Mouse (Mus musculus): ENCODE measurements around the gene Vwa3b. TPM values are rescaled to one million over a fixed set of nuclear protein-coding genes. Genes with fewer than 3 reads are reported as not detected.

Gene Vwa3b
- polyA plus RNA-seq, 1 experiment = 3.9 TPM

GRCm38 (mm10) chr1:37098094-37098555, 71.7 kb downstream of the Vwa3b start:
- WGBS = 85% methylated on average over 4 of the region's 4 CpGs
- H3K4me3 ChIP-seq (replicated peaks; ENCODE audit: control insufficient read depth, low read depth, low read length) = no peak overlapping the region
- H3K27ac ChIP-seq (ENCODE audit: control insufficient read depth, insufficient read depth, low read depth, low read length, poor library complexity) = no peak overlapping the region
- TF ChIP-seq POLR2A (IDR thresholded peaks at IDR 0.05; ENCODE audit: borderline replicate concordance, control insufficient read depth, low read depth, low read length) (no peak), CTCF (IDR thresholded peaks at IDR 0.05; ENCODE audit: control insufficient read depth, insufficient read depth, low read length) (no peak)
- H3K4me1 ChIP-seq (ENCODE audit: control insufficient read depth, insufficient read depth, low read length) = no peaks in the 10 kb centered on the region

- 80% methylated on average over 6 of the region's 6 CpGs for WGBS
- no peak overlapping the region for H3K27ac ChIP-seq (ENCODE audit: control insufficient read depth, insufficient read depth, low read depth, low read length, poor library complexity)
- no peak overlapping the region for H3K4me3 ChIP-seq (replicated peaks; ENCODE audit: control insufficient read depth, low read depth, low read length)
- TF ChIP-seq POLR2A (IDR thresholded peaks at IDR 0.05; ENCODE audit: borderline replicate concordance, control insufficient read depth, low read depth, low read length) = no peak
- no peak for TF ChIP-seq CTCF (IDR thresholded peaks at IDR 0.05; ENCODE audit: control insufficient read depth, insufficient read depth, low read length)
- H3K4me1 ChIP-seq (ENCODE audit: control insufficient read depth, insufficient read depth, low read length) = no peaks in the 10 kb centered on the region
Observed at GRCm38 (mm10) chr1:37100361-37100760, 74.0 kb downstream of the Vwa3b start.

- no peaks in the 10 kb centered on the region for H3K4me1 ChIP-seq (ENCODE audit: control insufficient read depth, insufficient read depth, low read length)
- H3K4me3 ChIP-seq (replicated peaks; ENCODE audit: control insufficient read depth, low read depth, low read length) = no peak overlapping the region
- no peak for TF ChIP-seq POLR2A (IDR thresholded peaks at IDR 0.05; ENCODE audit: borderline replicate concordance, control insufficient read depth, low read depth, low read length)
- TF ChIP-seq CTCF (IDR thresholded peaks at IDR 0.05; ENCODE audit: control insufficient read depth, insufficient read depth, low read length) = no peak
- WGBS = 74% methylated on average over 8 of the region's 8 CpGs
- no peak overlapping the region for H3K27ac ChIP-seq (ENCODE audit: control insufficient read depth, insufficient read depth, low read depth, low read length, poor library complexity)
Observed at GRCm38 (mm10) chr1:37101016-37101415, 74.6 kb downstream of the Vwa3b start.

GRCm38 (mm10) chr1:37101717-37102116, 75.3 kb downstream of the Vwa3b start:
- 57% methylated on average over 2 of the region's 2 CpGs for WGBS
- TF ChIP-seq CTCF (IDR thresholded peaks at IDR 0.05; ENCODE audit: control insufficient read depth, insufficient read depth, low read length) = no peak
- H3K4me1 ChIP-seq (ENCODE audit: control insufficient read depth, insufficient read depth, low read length) = no peaks in the 10 kb centered on the region
- H3K27ac ChIP-seq (ENCODE audit: control insufficient read depth, insufficient read depth, low read depth, low read length, poor library complexity) = no peak overlapping the region
- no peak overlapping the region for H3K4me3 ChIP-seq (replicated peaks; ENCODE audit: control insufficient read depth, low read depth, low read length)

GRCm38 (mm10) chr1:37105194-37105593, 78.8 kb downstream of the Vwa3b start:
- Histone ChIP-seq H3K4me3 (replicated peaks; ENCODE audit: control insufficient read depth, low read depth, low read length) (no peak overlapping the region), H3K4me1 (ENCODE audit: control insufficient read depth, insufficient read depth, low read length) (no peaks in the 10 kb centered on the region; the same call in 1 of the 2 replicates), H3K27ac (ENCODE audit: control insufficient read depth, insufficient read depth, low read depth, low read length, poor library complexity) (no peak overlapping the region)
- TF ChIP-seq CTCF (IDR thresholded peaks at IDR 0.05; ENCODE audit: control insufficient read depth, insufficient read depth, low read length) = no peak
- no peak for TF ChIP-seq POLR2A (IDR thresholded peaks at IDR 0.05; ENCODE audit: borderline replicate concordance, control insufficient read depth, low read depth, low read length)
- 84% methylated on average over 3 of the region's 3 CpGs for WGBS

- Histone ChIP-seq H3K4me3 (replicated peaks; ENCODE audit: control insufficient read depth, low read depth, low read length) (no peak overlapping the region), H3K27ac (ENCODE audit: control insufficient read depth, insufficient read depth, low read depth, low read length, poor library complexity) (no peak overlapping the region), H3K4me1 (ENCODE audit: control insufficient read depth, insufficient read depth, low read length) (no peaks in the 10 kb centered on the region)
- TF ChIP-seq POLR2A (IDR thresholded peaks at IDR 0.05; ENCODE audit: borderline replicate concordance, control insufficient read depth, low read depth, low read length) (no peak), CTCF (IDR thresholded peaks at IDR 0.05; ENCODE audit: control insufficient read depth, insufficient read depth, low read length) (no peak)
- WGBS = 77% methylated on average over 6 of the region's 6 CpGs
Observed at GRCm38 (mm10) chr1:37113781-37114180, 87.4 kb downstream of the Vwa3b start.

- no peak overlapping the region for H3K27ac ChIP-seq (ENCODE audit: control insufficient read depth, insufficient read depth, low read depth, low read length, poor library complexity)
- TF ChIP-seq CTCF (IDR thresholded peaks at IDR 0.05; ENCODE audit: control insufficient read depth, insufficient read depth, low read length) = no peak
- no peak for TF ChIP-seq POLR2A (IDR thresholded peaks at IDR 0.05; ENCODE audit: borderline replicate concordance, control insufficient read depth, low read depth, low read length)
- no peaks in the 10 kb centered on the region for H3K4me1 ChIP-seq (ENCODE audit: control insufficient read depth, insufficient read depth, low read length)
- WGBS = 85% methylated on average over 5 of the region's 5 CpGs
- no peak overlapping the region for H3K4me3 ChIP-seq (replicated peaks; ENCODE audit: control insufficient read depth, low read depth, low read length)
Observed at GRCm38 (mm10) chr1:37115847-37116246, 89.5 kb downstream of the Vwa3b start.

GRCm38 (mm10) chr1:37116574-37116973, 90.2 kb downstream of the Vwa3b start:
- no peaks in the 10 kb centered on the region for H3K4me1 ChIP-seq (ENCODE audit: control insufficient read depth, insufficient read depth, low read length)
- no peak overlapping the region for H3K4me3 ChIP-seq (replicated peaks; ENCODE audit: control insufficient read depth, low read depth, low read length)
- 81% methylated on average over 9 of the region's 9 CpGs for WGBS
- no peak overlapping the region for H3K27ac ChIP-seq (ENCODE audit: control insufficient read depth, insufficient read depth, low read depth, low read length, poor library complexity)
- no peak for TF ChIP-seq CTCF (IDR thresholded peaks at IDR 0.05; ENCODE audit: control insufficient read depth, insufficient read depth, low read length)
- TF ChIP-seq POLR2A (IDR thresholded peaks at IDR 0.05; ENCODE audit: borderline replicate concordance, control insufficient read depth, low read depth, low read length) = no peak

GRCm38 (mm10) chr1:37117964-37118363, 91.6 kb downstream of the Vwa3b start:
- Histone ChIP-seq H3K27ac (ENCODE audit: control insufficient read depth, insufficient read depth, low read depth, low read length, poor library complexity) (no peak overlapping the region), H3K4me1 (ENCODE audit: control insufficient read depth, insufficient read depth, low read length) (no peaks in the 10 kb centered on the region), H3K4me3 (replicated peaks; ENCODE audit: control insufficient read depth, low read depth, low read length) (no peak overlapping the region)
- TF ChIP-seq POLR2A (IDR thresholded peaks at IDR 0.05; ENCODE audit: borderline replicate concordance, control insufficient read depth, low read depth, low read length) = no peak
- 73% methylated on average over 5 of the region's 5 CpGs for WGBS

All from bone marrow, adult 2 months (tissue).